Mouse (Mus musculus) CH12.LX (cell line): ENCODE data around the gene Rabgap1l.

Experiments
- CHD2 ChIP-seq: IDR thresholded peaks from 2 replicates; pipeline ENCODE4 v1.6.1; 2011; ENCODE audit warnings: low read length, improper control_type of control experiment
- CTCF ChIP-seq, 2 experiments: IDR thresholded peaks in 1 of 2; conservative IDR thresholded peaks in 1 of 2; 2 replicates each; pipeline ENCODE4 v1.5.1; 2011 to 2012; ENCODE audit warnings: low read depth in 2 of 2, low read length in 2 of 2, improper control_type of control experiment in 1 of 2, inconsistent platforms in 1 of 2, mild to moderate bottlenecking in 1 of 2, moderate library complexity in 1 of 2
- EP300 ChIP-seq: IDR thresholded peaks from 2 replicates; pipeline ENCODE4 v1.6.1; 2011; ENCODE audit warnings: low read length, improper control_type of control experiment
- GABPA ChIP-seq: IDR thresholded peaks from 2 replicates; pipeline ENCODE4 v1.6.1; 2012; ENCODE audit warnings: low read depth, low read length, improper control_type of control experiment, inconsistent platforms; ENCODE audit not compliant: insufficient replicate concordance
- HCFC1 ChIP-seq: IDR thresholded peaks from 2 replicates; pipeline ENCODE4 v1.6.1; 2012; ENCODE audit warnings: low read depth, mild to moderate bottlenecking, inconsistent platforms, low read length, improper control_type of control experiment
- MAFK ChIP-seq: IDR thresholded peaks from 2 replicates; pipeline ENCODE4 v1.6.1; 2011; ENCODE audit warnings: low read length, improper control_type of control experiment; ENCODE audit not compliant: insufficient replicate concordance
- MXI1 ChIP-seq: IDR thresholded peaks from 2 replicates; pipeline ENCODE4 v1.6.1; 2011; ENCODE audit warnings: mild to moderate bottlenecking, low read depth, low read length, improper control_type of control experiment
- POLR2A ChIP-seq: IDR thresholded peaks from 2 replicates; pipeline ENCODE4 v1.6.1; 2011; ENCODE audit warnings: low read depth, mild to moderate bottlenecking, improper control_type of control experiment, low read length
- RAD21 ChIP-seq: IDR thresholded peaks from 2 replicates; pipeline ENCODE4 v1.6.1; 2011; ENCODE audit warnings: low read depth, mild to moderate bottlenecking, low read length, improper control_type of control experiment, moderate library complexity
- SIN3A ChIP-seq: IDR thresholded peaks from 2 replicates; pipeline ENCODE4 v1.6.1; 2012; ENCODE audit warnings: low read length, improper control_type of control experiment, inconsistent platforms
- SMC3 ChIP-seq: IDR thresholded peaks from 2 replicates; pipeline ENCODE4 v1.6.1; 2011; ENCODE audit warnings: low read depth, low read length, improper control_type of control experiment
- TCF12 ChIP-seq: IDR thresholded peaks from 2 replicates; pipeline ENCODE4 v1.6.1; 2014; ENCODE audit warnings: low read depth, mild to moderate bottlenecking, inconsistent platforms, low read length, improper control_type of control experiment
- USF2 ChIP-seq: conservative IDR thresholded peaks from 2 replicates; pipeline ENCODE4 v1.6.1; 2011; ENCODE audit warnings: low read depth, low read length, improper control_type of control experiment
- ZMIZ1 ChIP-seq: IDR thresholded peaks from 2 replicates; pipeline ENCODE4 v1.6.1; 2012; ENCODE audit warnings: low read depth, mild to moderate bottlenecking, inconsistent platforms, low read length, improper control_type of control experiment

DNA sequence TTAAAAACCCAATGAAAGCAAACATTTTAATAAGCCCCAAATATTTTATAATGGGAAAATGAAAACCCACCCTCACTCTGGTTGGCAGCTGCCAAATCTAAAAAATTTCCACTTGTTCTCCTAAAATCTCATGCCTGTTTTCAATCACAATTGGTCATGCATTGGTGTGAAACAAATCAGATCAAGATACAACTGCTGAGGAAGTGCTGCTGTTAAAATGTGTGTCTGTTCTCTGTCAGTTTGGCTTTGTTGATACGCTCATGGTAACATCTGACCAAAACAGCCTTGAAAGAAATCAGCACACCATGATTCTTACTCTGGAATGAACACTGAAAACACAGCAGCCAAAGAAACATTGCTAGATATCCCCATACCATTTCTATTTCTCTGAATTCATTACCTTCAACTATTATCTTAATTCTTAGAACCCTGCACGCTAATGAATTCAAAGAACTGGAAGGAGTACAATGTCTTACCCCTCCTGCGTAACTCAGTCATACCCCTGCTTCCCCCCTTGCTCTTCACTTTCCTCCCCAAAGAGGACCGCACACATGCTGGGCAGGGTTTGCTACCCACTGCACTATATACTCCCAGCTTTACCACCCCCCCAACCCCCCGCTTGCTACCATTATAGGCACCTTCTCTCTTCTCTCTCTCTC, 375.7 kb downstream of the Rabgap1l start:
- TF ChIP-seq USF2 (no peak), CTCF (conservative IDR thresholded peaks at IDR 0.05 in 1 of 2, IDR thresholded peaks at IDR 0.05 in 1 of 2; ENCODE audit: low read depth in 2 of 2, low read length in 2 of 2) (no peak), POLR2A (no peak), SIN3A (no peak), GABPA (no peak), CHD2 (no peak), MXI1 (no peak), ZMIZ1 (no peak), SMC3 (no peak), MAFK (no peak), RAD21 (no peak), TCF12 (no peak), HCFC1 (no peak), EP300 (no peak)
